8 mouse cellular contexts compared by ENCODE assay signal in genomic region chr9:110100627-110101600, GRCm38 (mm10). TPM values are rescaled to one million over a fixed set of nuclear protein-coding genes. Genes with fewer than 3 reads are reported as not detected.
DNase-seq lines count a peak whose midpoint lies in the region; ATAC-seq and TF ChIP-seq lines count a peak whose summit lies in the region.

No protein-coding gene starts in this region.

- H3K4me2 ChIP-seq in hindbrain, postnatal 0 days (ENCODE audit: low read depth, low read length) = peak overlapping the region; percentile 87

- peak overlapping the region; percentile 79 for H3K9ac ChIP-seq in hindbrain, postnatal 0 days (replicated peaks; ENCODE audit: low read length)

- intact Hi-C loops in left cerebral cortex, adult 2 months (cut with DNase I) = loop anchor here (2.0 kb wide), 1 partner anchor 208 kb away; no protein-coding TSS in a partner anchor

- 2% methylated on average over 41 of the region's 41 CpGs for WGBS in hindbrain, postnatal 0 days

- peak; percentile 96 for TF ChIP-seq CTCF in hindbrain, postnatal 0 days (IDR thresholded peaks at IDR 0.05; ENCODE audit: low read depth)
- TF ChIP-seq CTCF in left cerebral cortex, adult 2 months (IDR thresholded peaks at IDR 0.05) = peak; percentile 96

- DNase-seq in WW6 (ENCODE audit: low read depth, low spot score) = peak; percentile 81
- DNase-seq in cerebellum, postnatal 4 days (ENCODE audit: low spot score in 2 of 2) = peak; percentile 94 to 96
- peak; percentile 93 for DNase-seq in gastrocnemius, adult 18-20 months (ENCODE audit: low spot score)
- peak; percentile 95 for DNase-seq in hindbrain, postnatal 0 days (ENCODE audit: low spot score)
- DNase-seq in left cerebral cortex, adult 2 months (ENCODE audit: extremely low spot score in 1 of 2, low spot score in 2 of 2) = peak; percentile 93 to 97
- peak; percentile 97 to 99 for DNase-seq in right cerebral cortex, adult 2 months (ENCODE audit: low spot score in 2 of 2)
- peak; percentile 94 for DNase-seq in urinary bladder, postnatal 14 days (ENCODE audit: low spot score)

- H3K27me3 ChIP-seq in hindbrain, postnatal 0 days (ENCODE audit: insufficient read depth, low read length) = no peaks in the 10 kb centered on the region

- peaks cover 4% of the 10 kb centered on the region; the same call in 1 of the 2 replicates for H3K4me1 ChIP-seq in hindbrain, postnatal 0 days (ENCODE audit: insufficient read depth, low read length)

- peak overlapping the region; percentile 62 for H3K27ac ChIP-seq in hindbrain, postnatal 0 days
- H3K27ac ChIP-seq in left cerebral cortex, adult 2 months = peak overlapping the region; percentile 58; the same call in 1 of the 2 replicates

- peaks cover 45% of the 10 kb centered on the region for H3K36me3 ChIP-seq in hindbrain, postnatal 0 days (ENCODE audit: insufficient read depth, low read length)

- H3K4me3 ChIP-seq in hindbrain, postnatal 0 days (ENCODE audit: low read length) = peak overlapping the region; percentile 83
- peak overlapping the region; percentile 97 for H3K4me3 ChIP-seq in left cerebral cortex, adult 2 months

- peak; percentile 96 for ATAC-seq in hindbrain, postnatal 0 days
- ATAC-seq in megakaryocyte, adult 5-6 weeks (ENCODE audit: poor library complexity, severe bottlenecking) = peak; percentile 100

- no peaks in the 10 kb centered on the region for H3K9me3 ChIP-seq in hindbrain, postnatal 0 days (ENCODE audit: low read length)

RNA-seq across cellular contexts. Expression of gene Smarcc1, which starts 16.6 kb away (rescaled TPM):
- total RNA-seq in gastrocnemius, adult 18-20 months (2021) = 10 to 100 TPM; 23.4 to 24.3 TPM
- 26.2 and 32.0 TPM in 2 replicates for total RNA-seq in hindbrain, postnatal 0 days (2014; rRNA removed)
- polyA plus RNA-seq in hindbrain, postnatal 0 days (2015; fragmentation: Nextera tagmentation; extraction: Ambion mirVana) = 58.0 and 59.5 TPM in 2 replicates
- total RNA-seq in left cerebral cortex, adult 2 months (2021) = 10 to 100 TPM; 68.6 to 74.8 TPM
- 52.4 and 55.5 TPM in 2 replicates for total RNA-seq in megakaryocyte, adult 5-6 weeks (2015)
- 27.4 and 45.0 TPM in 2 replicates for total RNA-seq in megakaryocyte, adult 5-6 weeks (2017)

RNA-seq across cellular contexts. Expression of gene Dhx30, which starts 16.7 kb away (rescaled TPM):
- total RNA-seq in gastrocnemius, adult 18-20 months (2021) = 10 to 100 TPM; 31.6 to 32.5 TPM
- total RNA-seq in hindbrain, postnatal 0 days (2014; rRNA removed) = 133 and 211 TPM in 2 replicates
- polyA plus RNA-seq in hindbrain, postnatal 0 days (2015; fragmentation: Nextera tagmentation; extraction: Ambion mirVana) = 125 and 136 TPM in 2 replicates
- total RNA-seq in left cerebral cortex, adult 2 months (2021) = 100 to 1,000 TPM; 166 to 173 TPM
- total RNA-seq in megakaryocyte, adult 5-6 weeks (2015) = 29.6 and 29.8 TPM in 2 replicates
- 25.4 and 27.1 TPM in 2 replicates for total RNA-seq in megakaryocyte, adult 5-6 weeks (2017)

Comparison
In these comparisons a context has a peak if more than half of its experiments do, and no peak if none do; other contexts are left out.
1. Peak in every context shown above with its lines: DNase-seq, ATAC-seq, H3K4me3 ChIP-seq and H3K27ac ChIP-seq.